Comparison of ENCODE assay signal across 21 mouse cellular contexts in the genomic region with DNA sequence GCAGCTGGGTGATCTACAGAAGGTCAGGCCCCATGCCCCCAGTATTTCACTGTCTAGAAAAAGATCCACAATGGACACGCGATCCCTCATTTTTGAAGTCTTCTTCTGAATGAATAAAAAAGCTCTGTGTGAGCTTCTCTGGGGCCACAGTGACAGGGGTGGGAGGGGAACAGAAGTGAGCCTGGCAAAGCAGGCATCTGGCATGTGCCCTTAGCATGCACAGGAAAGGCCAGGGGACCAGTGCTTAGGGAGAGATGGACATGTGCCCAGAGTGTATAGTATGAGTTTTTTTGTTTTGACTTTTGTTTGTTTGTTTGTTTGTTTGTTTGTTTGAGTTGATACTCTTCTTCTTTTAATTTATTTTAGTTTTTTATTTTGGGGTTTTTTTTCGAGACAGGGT.
DNase-seq lines count a peak whose midpoint lies in the region; ATAC-seq lines count a peak whose summit lies in the region.
"Had no signal": no experiment of that assay in that cellular context is flagged by ENCODE, and none has a peak within 500 bp of the region (broad histone marks: within the 10 kb centered on the region; RNA-seq: fewer than 3 reads in every experiment).

No protein-coding gene starts in this region.

- ATAC-seq in hindbrain, embryonic 16.5 days = no peak
- ATAC-seq in hindbrain, embryonic 12.5 days (ENCODE audit: low FRiP score) = peak; percentile 64
- no peak for ATAC-seq in hindbrain, embryonic 13.5 days (ENCODE audit: low FRiP score)
- ATAC-seq in neural tube, embryonic 13.5 days (ENCODE audit: low read depth) = no peak

- no peaks in the 10 kb centered on the region for H3K27me3 ChIP-seq in hindbrain, embryonic 10.5 days (ENCODE audit: insufficient read depth, poor library complexity, severe bottlenecking)
- no peaks in the 10 kb centered on the region for H3K27me3 ChIP-seq in hindbrain, embryonic 16.5 days (replicated peaks; ENCODE audit: control insufficient read depth, insufficient read depth, low read length)
- H3K27me3 ChIP-seq in hindbrain, embryonic 12.5 days = no peaks in the 10 kb centered on the region
- no peaks in the 10 kb centered on the region for H3K27me3 ChIP-seq in hindbrain, embryonic 13.5 days
- H3K27me3 ChIP-seq in neural tube, embryonic 13.5 days = no peaks in the 10 kb centered on the region
- H3K27me3 ChIP-seq: embryonic facial prominence, embryonic 13.5 days; embryonic facial prominence, embryonic 15.5 days; forebrain, embryonic 13.5 days had no signal

- H3K27ac ChIP-seq in hindbrain, embryonic 10.5 days = no peak overlapping the region
- H3K27ac ChIP-seq in hindbrain, embryonic 16.5 days (ENCODE audit: low read depth, low read length) = no peak overlapping the region
- H3K27ac ChIP-seq in hindbrain, embryonic 12.5 days = no peak overlapping the region
- no peak overlapping the region for H3K27ac ChIP-seq in hindbrain, embryonic 13.5 days
- H3K27ac ChIP-seq in neural tube, embryonic 13.5 days (replicated peaks) = 0 out of 2 replicates have a peak overlapping the region, but pooled peaks have one; percentile 28
- H3K27ac ChIP-seq: embryonic facial prominence, embryonic 13.5 days; embryonic facial prominence, embryonic 15.5 days; forebrain, embryonic 13.5 days had no signal

- H3K4me3 ChIP-seq in hindbrain, embryonic 10.5 days = no peak overlapping the region
- H3K4me3 ChIP-seq in hindbrain, embryonic 16.5 days (ENCODE audit: low read length) = no peak overlapping the region
- H3K4me3 ChIP-seq in hindbrain, embryonic 12.5 days = no peak overlapping the region
- no peak overlapping the region for H3K4me3 ChIP-seq in hindbrain, embryonic 13.5 days
- no peak overlapping the region for H3K4me3 ChIP-seq in neural tube, embryonic 13.5 days
- H3K4me3 ChIP-seq: embryonic facial prominence, embryonic 13.5 days; embryonic facial prominence, embryonic 15.5 days; erythroblast, embryonic 14.5 days; forebrain, embryonic 13.5 days had no signal

- 53% methylated on average over 3 of the region's 3 CpGs for WGBS in hindbrain, embryonic 10.5 days
- 55% methylated on average over 3 of the region's 3 CpGs for WGBS in hindbrain, embryonic 16.5 days
- 48% methylated on average over 3 of the region's 3 CpGs for WGBS in hindbrain, embryonic 12.5 days
- WGBS in hindbrain, embryonic 13.5 days = 52% methylated on average over 3 of the region's 3 CpGs
- 53% methylated on average over 3 of the region's 3 CpGs for WGBS in neural tube, embryonic 13.5 days

- DNase-seq in hindbrain, embryonic 10.5 days (ENCODE audit: low spot score) = peak; percentile 43
- DNase-seq in neural tube, embryonic 10.5 days (ENCODE audit: extremely low spot score, low spot score) = no peak
- no peak for DNase-seq in kidney, adult 11 months
- DNase-seq: adrenal gland, adult 2 months; adrenal gland, postnatal 10 days; adrenal gland, postnatal 25 days; cerebellum, adult 11 months; cerebellum, adult 18-20 months; cerebellum, adult 8-10 months; cerebellum, adult 9-11 months; cerebellum, postnatal 14 days; cerebellum, postnatal 36 days; embryo, embryonic 11 days had no signal

- H3K4me1 ChIP-seq in hindbrain, embryonic 10.5 days (replicated peaks) = peaks cover 61% of the 10 kb centered on the region
- H3K4me1 ChIP-seq in hindbrain, embryonic 16.5 days (ENCODE audit: control insufficient read depth, insufficient read depth, low read depth, low read length) = peaks cover 19% of the 10 kb centered on the region
- H3K4me1 ChIP-seq in hindbrain, embryonic 12.5 days = peaks cover 37% of the 10 kb centered on the region
- H3K4me1 ChIP-seq in hindbrain, embryonic 13.5 days (replicated peaks) = peaks cover 48% of the 10 kb centered on the region
- peaks cover 49% of the 10 kb centered on the region for H3K4me1 ChIP-seq in neural tube, embryonic 13.5 days (replicated peaks)

- H3K36me3 ChIP-seq in hindbrain, embryonic 10.5 days = 0 out of 2 replicates have a peak, but pooled peaks cover 2% of the 10 kb centered on the region
- no peaks in the 10 kb centered on the region for H3K36me3 ChIP-seq in hindbrain, embryonic 16.5 days (ENCODE audit: control insufficient read depth, insufficient read depth, low read length)
- H3K36me3 ChIP-seq in hindbrain, embryonic 12.5 days = no peaks in the 10 kb centered on the region
- no peaks in the 10 kb centered on the region for H3K36me3 ChIP-seq in hindbrain, embryonic 13.5 days
- no peaks in the 10 kb centered on the region for H3K36me3 ChIP-seq in neural tube, embryonic 13.5 days
- H3K36me3 ChIP-seq: embryonic facial prominence, embryonic 13.5 days; embryonic facial prominence, embryonic 15.5 days had no signal

- H3K9ac ChIP-seq in hindbrain, embryonic 16.5 days (ENCODE audit: low read depth, low read length) = no peak overlapping the region
- H3K9ac ChIP-seq in hindbrain, embryonic 12.5 days = no peak overlapping the region
- no peak overlapping the region for H3K9ac ChIP-seq in hindbrain, embryonic 13.5 days
- no peak overlapping the region for H3K9ac ChIP-seq in neural tube, embryonic 13.5 days
- H3K9ac ChIP-seq: embryonic facial prominence, embryonic 13.5 days; embryonic facial prominence, embryonic 15.5 days; forebrain, embryonic 13.5 days had no signal

- H3K4me2 ChIP-seq in hindbrain, embryonic 16.5 days (ENCODE audit: low read length) = no peak overlapping the region
- H3K4me2 ChIP-seq in hindbrain, embryonic 12.5 days (replicated peaks) = no peak overlapping the region
- no peak overlapping the region for H3K4me2 ChIP-seq in hindbrain, embryonic 13.5 days
- no peak overlapping the region for H3K4me2 ChIP-seq in neural tube, embryonic 13.5 days
- H3K4me2 ChIP-seq: embryonic facial prominence, embryonic 13.5 days; embryonic facial prominence, embryonic 15.5 days; forebrain, embryonic 13.5 days had no signal

- peaks cover 6% of the 10 kb centered on the region; the same call in 1 of the 2 replicates for H3K9me3 ChIP-seq in hindbrain, embryonic 10.5 days
- no peaks in the 10 kb centered on the region; the same call in 1 of the 2 replicates for H3K9me3 ChIP-seq in hindbrain, embryonic 16.5 days (ENCODE audit: control insufficient read depth, low read length)
- H3K9me3 ChIP-seq in hindbrain, embryonic 12.5 days (replicated peaks) = no peaks in the 10 kb centered on the region
- H3K9me3 ChIP-seq in hindbrain, embryonic 13.5 days = no peaks in the 10 kb centered on the region
- H3K9me3 ChIP-seq in neural tube, embryonic 13.5 days = no peaks in the 10 kb centered on the region
- H3K9me3 ChIP-seq: embryonic facial prominence, embryonic 15.5 days; forebrain, embryonic 13.5 days had no signal
